Mouse (Mus musculus) cerebellum, adult 11 months (tissue): Measurements from ENCODE around the gene Sh2b1.

Source experiments
- DNase-seq: peaks from one replicate; pipeline ENCODE4 v3.0.0; 2022

Sh2b1 gene

GRCm38 (mm10) chr7:126453861-126454260 is 21.4 kb downstream of the Sh2b1 start:
- DNase-seq, result no peak

GRCm38 (mm10) chr7:126452244-126452643 is 23.0 kb downstream of the Sh2b1 start:
- DNase-seq, result no peak

- DNase-seq, result no peak
Measured at GRCm38 (mm10) chr7:126450641-126451040, 24.6 kb downstream of the Sh2b1 start.

- DNase-seq, result no peak
Measured at GRCm38 (mm10) chr7:126449991-126450390, 25.2 kb downstream of the Sh2b1 start.

- DNase-seq, result no peak
Measured at GRCm38 (mm10) chr7:126448481-126448880, 26.7 kb downstream of the Sh2b1 start.

GRCm38 (mm10) chr7:126446217-126446616 is 29.0 kb downstream of the Sh2b1 start:
- DNase-seq, result no peak

- DNase-seq, result no peak
Measured at GRCm38 (mm10) chr7:126445104-126445815, 30.0 kb downstream of the Sh2b1 start.

GRCm38 (mm10) chr7:126444536-126444935 is 30.7 kb downstream of the Sh2b1 start:
- DNase-seq, result no peak

GRCm38 (mm10) chr7:126443997-126444396 is 31.2 kb downstream of the Sh2b1 start:
- no peak for DNase-seq

- DNase-seq, result no peak
Measured at GRCm38 (mm10) chr7:126440134-126440533, 35.1 kb downstream of the Sh2b1 start.

- peak; percentile 36 for DNase-seq
Measured at GRCm38 (mm10) chr7:126436851-126437250, 38.4 kb downstream of the Sh2b1 start.

GRCm38 (mm10) chr7:126435801-126436200 is 39.4 kb downstream of the Sh2b1 start:
- DNase-seq, result no peak

GRCm38 (mm10) chr7:126434726-126435125 is 40.5 kb downstream of the Sh2b1 start:
- no peak for DNase-seq

- no peak for DNase-seq
Measured at GRCm38 (mm10) chr7:126430167-126430566, 45.1 kb downstream of the Sh2b1 start.

- no peak for DNase-seq
Measured at GRCm38 (mm10) chr7:126429503-126429898, 45.7 kb downstream of the Sh2b1 start.

- peak; percentile 97 for DNase-seq
Measured at GRCm38 (mm10) chr7:126428631-126429502, 46.4 kb downstream of the Sh2b1 start, which contains the start of gene Rabep2. Rabep2 (plus strand) TSS chr7:126428759.

- no peak for DNase-seq
Measured at GRCm38 (mm10) chr7:126428154-126428553, 47.1 kb downstream of the Sh2b1 start.

GRCm38 (mm10) chr7:126427323-126427860 is 47.8 kb downstream of the Sh2b1 start:
- DNase-seq, result peak; percentile 20

GRCm38 (mm10) chr7:126424161-126424560 is 51.1 kb downstream of the Sh2b1 start:
- DNase-seq, result no peak

- no peak for DNase-seq
Measured at GRCm38 (mm10) chr7:126421756-126422155, 53.5 kb downstream of the Sh2b1 start.

- DNase-seq, result no peak
Measured at GRCm38 (mm10) chr7:126418496-126418895, 56.7 kb downstream of the Sh2b1 start.

- DNase-seq, result no peak
Measured at GRCm38 (mm10) chr7:126417606-126418005, 57.6 kb downstream of the Sh2b1 start.

GRCm38 (mm10) chr7:126417045-126417444 is 58.2 kb downstream of the Sh2b1 start:
- no peak for DNase-seq
